Mouse (Mus musculus) kidney, adult 10 weeks (tissue): ENCODE data around the gene Psmc4. TPM values are rescaled to one million over a fixed set of nuclear protein-coding genes. Genes with fewer than 3 reads are reported as not detected.

Source experiments
- polyA plus RNA-seq: library from polyadenylated mRNA; stranded (reverse); fragments of 350-450 nt; fragmentation: Illumina TruSeq; extraction: RNeasy Lipid Tissue Mini Kit (QIAGEN cat#74804); gene quantifications from one replicate; pipeline ENCODE4 v1.2.3, GENCODE M21; 2014; ENCODE audit warnings: low read depth, low replicate concordance

Gene Psmc4
- polyA plus RNA-seq: 35.8 TPM

GRCm38 (mm10) chr7:28049476-28050409 lies at the start of gene Psmc4:
Psmc4 (minus strand) TSS chr7:28050101.

GRCm38 (mm10) chr7:28070531-28071298 lies 20.8 kb upstream of the Psmc4 start, which contains the start of gene Fcgbp:
Fcgbp (plus strand) TSS chr7:28071236.

GRCm38 (mm10) chr7:28013549-28014444 lies 36.1 kb downstream of the Psmc4 start, which contains the start of gene Zfp850:
Zfp850 (minus strand) TSS chr7:28014115.

Other genes starting within 250 kb of the Psmc4 start
- gene Zfp626, start 242.9 kb downstream of the Psmc4 start, polyA plus RNA-seq: 15.7 TPM
- gene Zfp59, start 211.5 kb downstream of the Psmc4 start, polyA plus RNA-seq: 11.0 TPM
- 5.1 TPM for gene Zfp607a, start 192.6 kb downstream of the Psmc4 start, polyA plus RNA-seq
- gene Zfp974, start 120.6 kb downstream of the Psmc4 start, polyA plus RNA-seq: 15.8 TPM
- 20.3 TPM for gene Zfp780b, start 70.9 kb downstream of the Psmc4 start, polyA plus RNA-seq
- 4.0 TPM for gene Zfp850, start 36.0 kb downstream of the Psmc4 start, polyA plus RNA-seq
- not detected for gene Fcgbp, start 21.1 kb upstream of the Psmc4 start, polyA plus RNA-seq
- not detected for gene 9530053A07Rik, start 79.4 kb upstream of the Psmc4 start, polyA plus RNA-seq
- 8.0 TPM for gene Fbl, start 119.6 kb upstream of the Psmc4 start, polyA plus RNA-seq
- 0.36 TPM for gene Dyrk1b, start 129.4 kb upstream of the Psmc4 start, polyA plus RNA-seq
- 8.1 TPM for gene Eid2, start 217.8 kb upstream of the Psmc4 start, polyA plus RNA-seq
- gene Eid2b, start 227.6 kb upstream of the Psmc4 start, polyA plus RNA-seq: 15.5 TPM
- gene Selenov, start 241.1 kb upstream of the Psmc4 start, polyA plus RNA-seq: not detected